Mouse (Mus musculus): ENCODE measurements around the gene Ica1l. TPM values are rescaled to one million over a fixed set of nuclear protein-coding genes. Genes with fewer than 3 reads are reported as not detected.

The Ica1l gene
- polyA plus RNA-seq, 1 experiment: 30.0 TPM

- TF ChIP-seq CTCF (IDR thresholded peaks at IDR 0.05; ENCODE audit: extremely low read depth, insufficient read depth, low read length) (no peak), POLR2A (IDR thresholded peaks at IDR 0.05; ENCODE audit: extremely low read depth, insufficient read depth, low read length) (no peak)
- no peak overlapping the region for H3K27ac ChIP-seq (ENCODE audit: insufficient read depth, low read length)
- peaks cover 10% of the 10 kb centered on the region for H3K4me1 ChIP-seq (ENCODE audit: control insufficient read depth, insufficient read depth, low read length)
- H3K4me3 ChIP-seq (ENCODE audit: insufficient read depth, low read length): no peak overlapping the region
These were observed 100.8 kb downstream of the Ica1l start for GRCm38 (mm10) chr1:59942057-59942790.

GRCm38 (mm10) chr1:59941063-59941462 is 101.9 kb downstream of the Ica1l start:
- TF ChIP-seq POLR2A (IDR thresholded peaks at IDR 0.05; ENCODE audit: extremely low read depth, insufficient read depth, low read length) (no peak), CTCF (IDR thresholded peaks at IDR 0.05; ENCODE audit: extremely low read depth, insufficient read depth, low read length) (no peak)

GRCm38 (mm10) chr1:59932991-59933390 is 110.0 kb downstream of the Ica1l start:
- no peak overlapping the region for H3K27ac ChIP-seq (ENCODE audit: insufficient read depth, low read length)
- no peaks in the 10 kb centered on the region; the same call in 1 of the 2 replicates for H3K4me1 ChIP-seq (ENCODE audit: control insufficient read depth, insufficient read depth, low read length)
- TF ChIP-seq CTCF (IDR thresholded peaks at IDR 0.05; ENCODE audit: extremely low read depth, insufficient read depth, low read length) (no peak), POLR2A (IDR thresholded peaks at IDR 0.05; ENCODE audit: extremely low read depth, insufficient read depth, low read length) (no peak)
- H3K4me3 ChIP-seq (ENCODE audit: insufficient read depth, low read length): no peak overlapping the region

More at GRCm38 (mm10) chr1:59941063-59941462, 101.9 kb downstream of the Ica1l start:
- Histone ChIP-seq H3K27ac (ENCODE audit: insufficient read depth, low read length) (no peak overlapping the region), H3K4me1 (ENCODE audit: control insufficient read depth, insufficient read depth, low read length) (peaks cover 10% of the 10 kb centered on the region), H3K4me3 (ENCODE audit: insufficient read depth, low read length) (no peak overlapping the region)

Other genes with a start within 250 kb of the Ica1l start
- gene Fam117b, start 130.2 kb downstream of the Ica1l start, polyA plus RNA-seq (2012; rRNA removed): 25.7 and 26.2 TPM in 2 replicates
- 11.0 and 11.3 TPM in 2 replicates for gene Carf, start 55.1 kb upstream of the Ica1l start, polyA plus RNA-seq (2012; rRNA removed)
- gene Wdr12, start 55.5 kb upstream of the Ica1l start, polyA plus RNA-seq (2012; rRNA removed): 21.9 and 22.4 TPM in 2 replicates
- gene Nbeal1, start 137.4 kb upstream of the Ica1l start, polyA plus RNA-seq (2012; rRNA removed): 5.9 and 6.7 TPM in 2 replicates